Mouse (Mus musculus) frontal cortex, postnatal 14 days (tissue): ENCODE measurements around the gene Rpl29.

Experiments used
- DNase-seq, 2 experiments: peaks; one replicate each; pipeline ENCODE4 v3.0.0; 2022; ENCODE audit warnings: low spot score in 2 of 2

Rpl29 gene

GRCm38 (mm10) chr9:106454888-106455681 is 25.8 kb downstream of the Rpl29 start:
- DNase-seq = no peak

- no peak for DNase-seq
These were observed 27.3 kb downstream of the Rpl29 start for GRCm38 (mm10) chr9:106456325-106457162.

- no peak for DNase-seq
These were observed 27.9 kb downstream of the Rpl29 start for GRCm38 (mm10) chr9:106457163-106457559.

- DNase-seq = no peak
These were observed 28.7 kb downstream of the Rpl29 start for GRCm38 (mm10) chr9:106457920-106458319.

GRCm38 (mm10) chr9:106459946-106460345 is 30.7 kb downstream of the Rpl29 start:
- DNase-seq = no peak

GRCm38 (mm10) chr9:106460401-106461025 is 31.3 kb downstream of the Rpl29 start:
- DNase-seq = no peak

GRCm38 (mm10) chr9:106461026-106461415 is 31.8 kb downstream of the Rpl29 start:
- no peak for DNase-seq

- no peak for DNase-seq
These were observed 32.6 kb downstream of the Rpl29 start for GRCm38 (mm10) chr9:106461641-106462429.

GRCm38 (mm10) chr9:106462430-106462800 is 33.2 kb downstream of the Rpl29 start:
- DNase-seq = no peak

- DNase-seq = no peak
These were observed 34.1 kb downstream of the Rpl29 start for GRCm38 (mm10) chr9:106463122-106464063.

- peak in 1 of 2 experiments; percentile 63 for DNase-seq
These were observed 35.7 kb downstream of the Rpl29 start for GRCm38 (mm10) chr9:106464751-106465541.

GRCm38 (mm10) chr9:106465571-106466200 is 36.4 kb downstream of the Rpl29 start, which contains the start of gene Gpr62:
Gpr62 (minus strand) TSS chr9:106465938.
- DNase-seq = no peak

- DNase-seq = no peak
These were observed 37.5 kb downstream of the Rpl29 start for GRCm38 (mm10) chr9:106466721-106467120.

- DNase-seq = no peak
These were observed 38.5 kb downstream of the Rpl29 start for GRCm38 (mm10) chr9:106467746-106468145.

GRCm38 (mm10) chr9:106469317-106469716 is 40.1 kb downstream of the Rpl29 start:
- no peak for DNase-seq

- no peak for DNase-seq
These were observed 40.5 kb downstream of the Rpl29 start for GRCm38 (mm10) chr9:106469776-106470175.

- DNase-seq = peak in 1 of 2 experiments; percentile 4
These were observed 41.9 kb downstream of the Rpl29 start for GRCm38 (mm10) chr9:106470991-106471750.

- DNase-seq = peak; percentile 17 to 41
These were observed 42.6 kb downstream of the Rpl29 start for GRCm38 (mm10) chr9:106471892-106472291.
